Mouse (Mus musculus) liver (tissue): ENCODE data around the gene Olfr1191-ps1.
"Not testable (repeated sequence)": the region's sequence is repeated elsewhere in the genome, so short reads cannot be mapped to it uniquely, and the experiment has no call there.

Experiments used
- DNase-seq: peaks from one replicate; pipeline ENCODE4 v3.0.0-alpha.2; 2020; ENCODE audit warnings: mixed read lengths

The Olfr1191-ps1 gene

DNA sequence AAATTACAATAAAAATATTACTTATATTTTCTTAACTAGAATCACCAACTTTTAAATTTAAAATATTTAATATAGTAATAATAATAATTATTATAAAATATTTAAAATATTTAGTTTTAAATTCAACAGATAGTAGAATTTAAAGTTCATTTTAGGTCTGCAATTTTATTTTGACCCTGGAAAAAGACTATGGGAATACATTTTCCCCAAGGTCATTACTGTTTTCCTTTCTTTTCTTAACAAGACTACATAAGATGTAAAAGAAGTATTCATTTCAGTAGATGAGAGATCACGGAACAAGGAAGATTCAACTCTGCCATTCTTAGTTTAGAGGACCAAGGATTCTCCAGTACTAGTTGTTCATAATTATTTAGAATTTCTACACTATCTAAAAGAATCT is at the start of gene Olfr1191-ps1:
Gene Olfr1191-ps1, plus strand, starts transcription at position 301 of the 400 bp plus-strand sequence.
- DNase-seq: not testable (repeated sequence)

DNA sequence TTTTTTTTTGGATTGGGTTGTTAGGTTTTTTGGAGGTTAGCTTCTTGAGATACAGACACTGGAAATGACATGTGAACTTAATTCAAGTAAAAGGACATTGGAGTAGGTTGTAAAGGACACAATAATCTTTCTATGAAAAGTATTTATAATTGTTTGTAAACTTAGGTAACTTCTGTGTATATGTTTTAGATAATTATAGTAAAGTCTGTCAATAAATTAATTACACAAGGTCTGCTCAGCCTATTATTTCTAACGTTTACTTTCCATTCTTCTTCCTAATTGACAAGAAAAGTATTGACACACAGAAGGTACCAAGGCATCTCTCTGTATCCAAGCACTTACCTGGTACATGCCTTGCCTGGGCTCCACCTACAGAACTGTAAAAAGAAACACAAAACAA is 7.9 kb downstream of the Olfr1191-ps1 start, which contains the start of gene Olfr1192-ps1:
Gene Olfr1192-ps1, plus strand, starts transcription at position 301 of the 400 bp plus-strand sequence.
- DNase-seq: no peak

DNA sequence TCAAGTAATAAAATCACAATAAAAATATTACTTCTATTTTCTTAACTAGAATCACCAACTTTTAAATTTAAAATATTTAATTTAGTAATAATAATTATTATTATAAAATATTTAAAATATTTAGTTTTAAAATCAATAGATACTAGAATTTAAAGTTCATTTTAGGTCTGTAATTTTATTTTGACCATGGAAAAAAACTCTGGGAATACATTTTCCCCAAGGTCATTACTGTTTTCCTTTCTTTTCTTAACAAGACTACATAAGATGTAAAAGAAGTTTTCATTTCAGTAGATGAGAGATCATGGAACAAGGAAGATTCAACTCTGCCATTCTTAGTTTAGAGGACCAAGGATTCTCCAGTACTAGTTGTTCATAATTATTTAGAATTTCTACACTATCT is 35.0 kb downstream of the Olfr1191-ps1 start, which contains the start of gene Olfr1193:
Gene Olfr1193, plus strand, starts transcription at position 301 of the 400 bp plus-strand sequence.
- not testable (repeated sequence) for DNase-seq

DNA sequence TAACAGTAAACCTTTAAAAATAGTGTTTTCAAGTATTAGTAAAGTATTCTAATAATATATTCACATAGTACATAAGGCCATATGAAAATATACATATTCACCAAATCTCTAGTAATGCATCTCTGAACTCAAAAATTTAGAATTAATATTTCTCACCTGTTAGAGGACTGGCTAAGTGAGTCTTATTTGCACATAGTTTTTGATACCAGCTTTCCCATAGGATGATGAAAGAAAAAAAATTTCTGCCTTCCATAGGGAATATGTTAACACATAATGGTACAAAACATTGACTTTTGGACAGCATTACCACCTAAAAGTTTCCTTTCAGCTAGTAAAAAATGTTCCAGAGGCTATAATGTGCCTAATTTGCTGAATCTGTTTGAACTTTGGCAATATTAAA is 48.7 kb downstream of the Olfr1191-ps1 start, which contains the start of gene Olfr1195:
Gene Olfr1195, minus strand, starts transcription at position 101 of the 400 bp plus-strand sequence.
- no peak for DNase-seq
